Mouse (Mus musculus) embryonic fibroblast, embryonic 13.5 days (primary cell): ENCODE results near the gene Gm21973.

Experiments
- CTCF ChIP-seq: IDR thresholded peaks from 2 replicates; pipeline ENCODE4 v1.5.1; 2011; ENCODE audit warnings: mild to moderate bottlenecking, control low read depth, low read length, moderate library complexity, borderline replicate concordance; ENCODE audit not compliant: insufficient read depth
- POLR2A ChIP-seq: IDR thresholded peaks from 2 replicates; pipeline ENCODE4 v1.6.1; 2011; ENCODE audit warnings: low read depth, mild to moderate bottlenecking, control low read depth, low read length, moderate library complexity

GRCm38 (mm10) chr15:10378338-10378959, 53.3 kb downstream of the Gm21973 start:
- TF ChIP-seq CTCF: no peak
- no peak for TF ChIP-seq POLR2A
